ENCODE assay signal across 8 mouse cellular contexts in genomic region chr8:47867067-47867466, GRCm38 (mm10). TPM values are rescaled to one million over a fixed set of nuclear protein-coding genes. Genes with fewer than 3 reads are reported as not detected.
DNase-seq lines count a peak whose midpoint lies in the region; ATAC-seq and TF ChIP-seq lines count a peak whose summit lies in the region.

No protein-coding gene starts in this region.

- no peak overlapping the region for H3K4me2 ChIP-seq in heart, embryonic 16.5 days (ENCODE audit: low read depth, low read length)
- H3K4me2 ChIP-seq in liver, embryonic 11.5 days, result no peak overlapping the region
- H3K4me2 ChIP-seq in neural tube, embryonic 11.5 days (ENCODE audit: low read depth), result no peak overlapping the region
- H3K4me2 ChIP-seq in stomach, embryonic 14.5 days (replicated peaks; ENCODE audit: low read depth, low read length), result no peak overlapping the region

- 30% methylated on average over 8 of the region's 8 CpGs for WGBS in bone marrow, adult 2 months
- 25% methylated on average over 8 of the region's 8 CpGs for WGBS in heart, embryonic 16.5 days
- 37% methylated on average over 8 of the region's 8 CpGs for WGBS in liver, embryonic 11.5 days
- WGBS in neural tube, embryonic 11.5 days, result 37% methylated on average over 8 of the region's 8 CpGs
- WGBS in stomach, embryonic 14.5 days, result 26% methylated on average over 8 of the region's 8 CpGs

- H3K9ac ChIP-seq in heart, embryonic 16.5 days (ENCODE audit: low read length), result no peak overlapping the region
- H3K9ac ChIP-seq in liver, embryonic 11.5 days (ENCODE audit: low read depth, low read length), result no peak overlapping the region
- H3K9ac ChIP-seq in neural tube, embryonic 11.5 days (ENCODE audit: low read length), result no peak overlapping the region
- H3K9ac ChIP-seq in stomach, embryonic 14.5 days (replicated peaks; ENCODE audit: low read depth, low read length), result no peak overlapping the region

- DNase-seq in CD4-positive, CD25-positive, alpha-beta regulatory T cell, adult 2 months (ENCODE audit: low read depth, low spot score), result peak; percentile 80
- peak; percentile 87 for DNase-seq in kidney, postnatal 14 days
- DNase-seq in liver, embryonic 11.5 days (ENCODE audit: low spot score), result peak; percentile 68
- DNase-seq in neural tube, embryonic 11.5 days (ENCODE audit: low spot score), result peak; percentile 88

- 0 out of 2 replicates have a peak, but pooled peaks have one; percentile 24 for TF ChIP-seq POLR2A in bone marrow, adult 2 months (IDR thresholded peaks at IDR 0.05; ENCODE audit: borderline replicate concordance, control insufficient read depth, low read depth, low read length)
- TF ChIP-seq POLR2A in embryonic fibroblast, embryonic 13.5 days (IDR thresholded peaks at IDR 0.05; ENCODE audit: low read depth, low read length), result no peak

- TF ChIP-seq CTCF in bone marrow, adult 2 months (IDR thresholded peaks at IDR 0.05; ENCODE audit: control insufficient read depth, insufficient read depth, low read length), result peak; percentile 97
- peak; percentile 98 for TF ChIP-seq CTCF in embryonic fibroblast, embryonic 13.5 days (IDR thresholded peaks at IDR 0.05; ENCODE audit: borderline replicate concordance, insufficient read depth, low read length)

- peaks cover 53% of the 10 kb centered on the region for H3K36me3 ChIP-seq in heart, embryonic 16.5 days (ENCODE audit: control insufficient read depth, insufficient read depth)
- peaks cover 9% of the 10 kb centered on the region; the same call in 1 of the 2 replicates for H3K36me3 ChIP-seq in liver, embryonic 11.5 days (ENCODE audit: control insufficient read depth, insufficient read depth, low read length)
- no peaks in the 10 kb centered on the region for H3K36me3 ChIP-seq in neural tube, embryonic 11.5 days (ENCODE audit: control insufficient read depth, insufficient read depth, low read length)
- H3K36me3 ChIP-seq in stomach, embryonic 14.5 days (ENCODE audit: control insufficient read depth, insufficient read depth, low read length), result peaks cover 44% of the 10 kb centered on the region

- no peaks in the 10 kb centered on the region for H3K27me3 ChIP-seq in heart, embryonic 16.5 days (ENCODE audit: control insufficient read depth, insufficient read depth, low read length)
- no peaks in the 10 kb centered on the region for H3K27me3 ChIP-seq in liver, embryonic 11.5 days (replicated peaks; ENCODE audit: control insufficient read depth, insufficient read depth, low read length)
- H3K27me3 ChIP-seq in neural tube, embryonic 11.5 days (ENCODE audit: control insufficient read depth, insufficient read depth, low read length), result no peaks in the 10 kb centered on the region
- no peaks in the 10 kb centered on the region for H3K27me3 ChIP-seq in stomach, embryonic 14.5 days (ENCODE audit: control insufficient read depth, insufficient read depth, low read length)

- no peaks in the 10 kb centered on the region for H3K4me1 ChIP-seq in bone marrow, adult 2 months (ENCODE audit: control insufficient read depth, insufficient read depth, low read length)
- H3K4me1 ChIP-seq in embryonic fibroblast, embryonic 13.5 days (ENCODE audit: control insufficient read depth, insufficient read depth, low read length), result peaks cover 5% of the 10 kb centered on the region; the same call in 1 of the 2 replicates
- H3K4me1 ChIP-seq in heart, embryonic 16.5 days (ENCODE audit: control insufficient read depth, insufficient read depth, low read length), result peaks cover under 1% of the 10 kb centered on the region; the same call in 1 of the 2 replicates
- no peaks in the 10 kb centered on the region for H3K4me1 ChIP-seq in liver, embryonic 11.5 days (replicated peaks; ENCODE audit: control insufficient read depth, insufficient read depth, low read length)
- no peaks in the 10 kb centered on the region for H3K4me1 ChIP-seq in neural tube, embryonic 11.5 days (ENCODE audit: control insufficient read depth, insufficient read depth, low read length)
- H3K4me1 ChIP-seq in stomach, embryonic 14.5 days (ENCODE audit: control insufficient read depth, insufficient read depth, low read length), result no peaks in the 10 kb centered on the region

- peak; percentile 60; the same call in 1 of the 2 replicates for ATAC-seq in heart, embryonic 16.5 days (replicated peaks; ENCODE audit: extremely low read depth, insufficient read depth, low FRiP score)
- ATAC-seq in liver, embryonic 11.5 days (replicated peaks; ENCODE audit: low FRiP score), result 0 out of 2 replicates have a peak, but pooled peaks have one; percentile 39
- peak; percentile 48; the same call in 1 of the 2 replicates for ATAC-seq in neural tube, embryonic 11.5 days (ENCODE audit: insufficient read depth, low FRiP score, low TSS enrichment)
- ATAC-seq in stomach, embryonic 14.5 days (ENCODE audit: insufficient number of reproducible peaks, insufficient read depth, low FRiP score, low read depth), result peak; percentile 66

- H3K4me3 ChIP-seq in bone marrow, adult 2 months (replicated peaks; ENCODE audit: control insufficient read depth, low read depth, low read length), result no peak overlapping the region
- no peak overlapping the region for H3K4me3 ChIP-seq in embryonic fibroblast, embryonic 13.5 days (ENCODE audit: insufficient read depth, low read length)
- H3K4me3 ChIP-seq in heart, embryonic 16.5 days (ENCODE audit: low read length), result no peak overlapping the region
- no peak overlapping the region for H3K4me3 ChIP-seq in liver, embryonic 11.5 days (ENCODE audit: low read depth, low read length)
- no peak overlapping the region for H3K4me3 ChIP-seq in neural tube, embryonic 11.5 days (ENCODE audit: low read depth, low read length)
- no peak overlapping the region for H3K4me3 ChIP-seq in stomach, embryonic 14.5 days (ENCODE audit: low read depth, low read length)

- H3K27ac ChIP-seq in bone marrow, adult 2 months (ENCODE audit: control insufficient read depth, insufficient read depth, low read depth, low read length, poor library complexity), result no peak overlapping the region
- no peak overlapping the region for H3K27ac ChIP-seq in embryonic fibroblast, embryonic 13.5 days (ENCODE audit: insufficient read depth, low read length)
- no peak overlapping the region for H3K27ac ChIP-seq in heart, embryonic 16.5 days (ENCODE audit: low read length)
- H3K27ac ChIP-seq in liver, embryonic 11.5 days (ENCODE audit: low read depth, low read length), result no peak overlapping the region
- H3K27ac ChIP-seq in neural tube, embryonic 11.5 days (ENCODE audit: low read depth, low read length), result no peak overlapping the region
- H3K27ac ChIP-seq in stomach, embryonic 14.5 days (ENCODE audit: low read length), result no peak overlapping the region

- no peaks in the 10 kb centered on the region for H3K9me3 ChIP-seq in heart, embryonic 16.5 days (replicated peaks; ENCODE audit: control insufficient read depth, low read length)
- H3K9me3 ChIP-seq in liver, embryonic 11.5 days (ENCODE audit: control insufficient read depth, low read length), result no peaks in the 10 kb centered on the region
- no peaks in the 10 kb centered on the region for H3K9me3 ChIP-seq in neural tube, embryonic 11.5 days (ENCODE audit: control insufficient read depth, low read length)
- no peaks in the 10 kb centered on the region for H3K9me3 ChIP-seq in stomach, embryonic 14.5 days (ENCODE audit: control insufficient read depth, low read depth, low read length)

RNA-seq across cellular contexts. Expression of gene Cldn22, which starts 42.8 kb away (rescaled TPM):
- polyA plus RNA-seq in bone marrow, adult 2 months (2011; ENCODE audit: insufficient read depth, insufficient read length, low replicate concordance, missing spikeins), result not detected in 2 replicates
- polyA plus RNA-seq in embryonic fibroblast, embryonic 13.5 days (2011; ENCODE audit: insufficient read length, low read depth, missing spikeins), result not detected in 2 replicates
- not detected in 2 replicates for polyA plus RNA-seq in heart, embryonic 16.5 days (2015; fragmentation: Nextera tagmentation; extraction: Ambion mirVana)
- not detected in 2 replicates for polyA plus RNA-seq in liver, embryonic 11.5 days (2014; fragmentation: Nextera tagmentation; extraction: Ambion mirVana)
- polyA plus RNA-seq in neural tube, embryonic 11.5 days (2014; fragmentation: Nextera tagmentation; extraction: Ambion mirVana), result not detected in 2 replicates
- not detected in 2 replicates for polyA plus RNA-seq in stomach, embryonic 14.5 days (2014; fragmentation: Nextera tagmentation; extraction: Ambion mirVana)

RNA-seq across cellular contexts. Expression of gene Cldn24, which starts 45.1 kb away (rescaled TPM):
- not detected in 2 replicates for polyA plus RNA-seq in bone marrow, adult 2 months (2011; ENCODE audit: insufficient read depth, insufficient read length, low replicate concordance, missing spikeins)
- polyA plus RNA-seq in embryonic fibroblast, embryonic 13.5 days (2011; ENCODE audit: insufficient read length, low read depth, missing spikeins), result not detected in 2 replicates
- not detected in 2 replicates for polyA plus RNA-seq in heart, embryonic 16.5 days (2015; fragmentation: Nextera tagmentation; extraction: Ambion mirVana)
- not detected in 2 replicates for polyA plus RNA-seq in liver, embryonic 11.5 days (2014; fragmentation: Nextera tagmentation; extraction: Ambion mirVana)
- not detected in 2 replicates for polyA plus RNA-seq in neural tube, embryonic 11.5 days (2014; fragmentation: Nextera tagmentation; extraction: Ambion mirVana)
- not detected in 2 replicates for polyA plus RNA-seq in stomach, embryonic 14.5 days (2014; fragmentation: Nextera tagmentation; extraction: Ambion mirVana)
